Mouse (Mus musculus) megakaryocyte, embryonic 14.5 days (primary cell): Measurements from ENCODE around the gene Clip3.

Source experiments
- FLI1 ChIP-seq: IDR thresholded peaks from 2 replicates; pipeline ENCODE4 v1.6.1; 2012; ENCODE audit warnings: low read length, inconsistent platforms, mixed read lengths
- GATA1 ChIP-seq: IDR thresholded peaks from 3 replicates; pipeline ENCODE4 v1.6.1; 2012; ENCODE audit warnings: mixed read lengths, low read length, inconsistent platforms, borderline replicate concordance

DNA sequence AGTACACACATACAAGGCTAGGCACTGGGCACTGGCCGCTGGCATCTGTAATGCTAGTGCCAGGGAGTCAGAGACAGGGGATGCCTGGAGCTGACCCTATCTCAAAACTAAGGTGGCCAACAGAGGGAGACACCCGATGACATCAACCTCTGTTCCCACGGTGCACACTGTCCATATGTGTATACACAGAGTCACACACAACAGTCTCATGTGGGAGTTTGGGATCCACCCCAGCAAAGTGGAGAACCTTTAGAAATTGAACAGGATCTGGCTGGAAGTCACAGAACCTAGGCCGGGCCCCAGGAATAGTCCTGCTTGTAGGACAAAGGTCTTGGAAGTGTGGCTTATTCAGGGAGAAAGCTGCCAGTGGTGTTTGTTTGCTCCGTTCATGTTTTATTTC is 2.8 kb downstream of the Clip3 start:
- TF ChIP-seq GATA1 (no peak), FLI1 (no peak)
